Mouse (Mus musculus) thymus, adult 18-20 months (tissue): Measurements from ENCODE around the gene Trak2.
"Not testable (repeated sequence)": the region's sequence is repeated elsewhere in the genome, so short reads cannot be mapped to it uniquely, and the experiment has no call there.

ENCODE experiments used
- DNase-seq, 2 experiments: peaks; one replicate each; pipeline ENCODE4 v3.0.0; 2022; ENCODE audit warnings: mixed read lengths in 2 of 2

The Trak2 gene

DNA sequence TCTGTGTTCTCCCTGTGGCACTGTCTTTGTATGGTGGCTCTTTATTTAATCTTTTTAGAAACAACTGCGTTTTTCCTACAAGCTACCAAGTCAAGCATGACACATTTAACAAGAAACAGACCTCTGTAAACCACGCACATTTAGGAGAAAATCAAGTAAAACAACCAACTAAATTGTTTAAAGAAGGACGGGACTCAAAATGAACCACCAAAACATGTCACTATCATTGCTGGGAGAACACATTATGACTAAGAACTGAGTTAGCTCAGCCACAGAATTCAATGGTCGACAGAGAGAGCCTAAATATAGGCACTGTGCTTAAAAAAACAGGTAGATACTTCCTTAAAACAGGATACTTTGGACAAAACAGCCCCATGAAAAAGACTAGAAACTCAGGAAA lies 20.2 kb downstream of the Trak2 start:
- DNase-seq: no peak

DNA sequence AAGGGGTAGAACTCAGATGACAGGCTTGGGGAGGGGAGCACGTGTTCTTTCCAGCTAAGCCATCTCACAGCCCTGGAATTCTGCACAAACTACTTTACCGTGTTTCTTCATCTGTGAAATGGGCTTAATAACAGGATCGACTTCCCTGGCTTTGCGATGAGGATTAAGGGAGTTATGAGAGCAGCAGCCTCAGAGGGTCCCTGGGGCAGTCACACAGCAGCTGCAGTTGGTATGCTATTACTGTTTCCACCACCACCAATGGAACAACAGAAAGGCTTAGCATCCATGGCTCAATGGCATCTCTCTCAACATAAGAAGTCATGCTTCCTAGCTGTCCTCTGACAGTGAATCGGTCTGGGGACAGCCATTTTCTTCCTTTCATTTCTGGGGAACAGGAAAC lies 20.7 kb downstream of the Trak2 start:
- no peak for DNase-seq

DNA sequence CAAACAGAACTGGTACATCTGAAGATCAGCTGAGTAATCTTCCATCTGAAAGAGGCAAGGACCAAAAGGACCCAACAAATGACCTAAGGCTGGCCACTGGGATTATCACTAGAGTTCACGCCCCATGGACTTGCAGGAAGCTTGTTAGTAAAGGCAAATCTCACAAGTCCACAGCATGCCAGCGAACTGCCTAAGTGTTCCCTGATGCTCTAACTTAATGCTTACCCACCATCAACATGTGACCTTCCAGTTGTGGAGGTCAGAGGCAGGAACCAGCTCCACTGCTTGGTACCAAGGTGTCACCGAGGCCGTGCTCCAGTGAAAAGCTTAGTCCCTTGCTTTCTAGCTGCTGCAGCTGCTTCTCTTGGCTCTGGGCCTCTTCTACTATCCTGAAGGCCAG lies 21.4 kb downstream of the Trak2 start:
- DNase-seq: no peak

DNA sequence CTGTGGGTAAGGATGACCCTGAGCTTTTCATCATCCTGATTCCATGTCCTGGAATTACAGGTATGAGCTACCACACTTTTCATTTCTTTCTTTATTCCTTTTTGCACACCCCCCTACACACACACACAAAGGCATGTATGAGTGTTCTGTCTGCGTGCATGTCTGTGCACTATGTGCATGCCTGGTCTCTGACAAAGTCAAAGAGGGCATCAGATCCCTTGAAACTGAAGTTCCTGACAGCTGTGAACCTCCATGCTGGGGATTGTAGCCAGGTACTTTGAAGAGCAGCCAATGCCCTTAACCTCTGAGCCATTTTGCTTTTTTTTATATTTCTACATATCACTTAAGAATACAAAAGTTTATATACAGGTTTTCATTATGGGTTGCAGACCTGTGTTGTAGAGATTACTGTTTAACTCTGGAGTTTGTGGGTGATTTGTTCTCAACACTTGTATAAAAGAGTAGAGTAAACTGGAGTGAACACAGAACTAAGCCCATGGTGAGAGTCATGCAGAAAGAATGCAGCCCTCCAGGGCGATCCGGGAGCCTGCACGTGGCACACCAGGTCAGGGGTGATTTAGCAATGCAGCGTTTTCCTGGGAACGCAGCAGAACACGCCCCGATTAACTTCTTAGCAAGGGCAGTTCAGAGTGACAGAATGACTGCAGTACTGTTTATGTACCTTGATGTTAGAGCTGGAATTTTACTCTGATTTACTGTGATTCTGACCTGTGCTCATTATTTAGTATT lies 22.2 kb downstream of the Trak2 start:
- no peak for DNase-seq

DNA sequence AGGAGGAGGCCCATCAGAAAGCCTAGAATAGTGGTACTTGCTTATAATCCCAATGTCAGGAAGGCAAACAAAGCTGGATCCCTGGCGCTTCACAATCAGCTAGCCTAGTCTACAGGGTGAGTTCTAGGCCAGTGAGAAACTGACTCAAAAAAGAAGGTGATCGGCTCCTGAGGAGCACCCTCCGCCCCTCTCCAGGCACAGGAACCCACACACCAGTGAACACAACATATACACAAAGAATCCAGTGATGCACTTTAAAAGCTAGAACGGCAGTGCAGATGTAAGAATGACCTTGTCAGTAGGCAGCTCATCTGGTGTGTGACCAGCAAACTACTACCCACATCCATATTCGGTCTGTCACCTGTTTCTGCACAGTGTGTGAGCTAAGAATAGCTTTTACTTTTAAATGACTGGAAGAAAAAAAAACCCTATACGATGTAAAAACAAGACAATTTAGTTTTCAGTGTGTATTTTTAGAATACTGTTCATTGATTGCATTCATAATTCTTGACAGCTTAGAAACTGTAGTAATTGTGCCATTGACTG lies 23.6 kb downstream of the Trak2 start:
- no peak for DNase-seq

DNA sequence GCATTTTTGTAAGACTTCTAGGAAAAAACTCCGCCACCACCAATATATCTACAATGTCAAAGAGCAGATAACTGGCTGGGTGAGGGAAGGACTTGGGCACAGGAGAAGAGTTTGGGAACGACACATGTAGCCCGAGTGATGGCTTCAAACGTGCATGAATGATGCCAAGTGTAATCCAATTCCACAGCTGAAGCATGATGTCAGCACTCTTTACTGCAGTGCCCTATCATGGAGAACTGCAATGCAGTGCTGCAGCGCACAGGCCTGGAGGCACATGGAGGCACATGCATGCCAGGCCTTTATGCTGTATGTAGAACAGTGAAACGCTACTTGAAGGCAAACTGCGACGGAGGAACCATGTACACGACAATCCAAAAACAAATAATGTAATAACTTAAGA lies 26.5 kb downstream of the Trak2 start:
- no peak for DNase-seq

DNA sequence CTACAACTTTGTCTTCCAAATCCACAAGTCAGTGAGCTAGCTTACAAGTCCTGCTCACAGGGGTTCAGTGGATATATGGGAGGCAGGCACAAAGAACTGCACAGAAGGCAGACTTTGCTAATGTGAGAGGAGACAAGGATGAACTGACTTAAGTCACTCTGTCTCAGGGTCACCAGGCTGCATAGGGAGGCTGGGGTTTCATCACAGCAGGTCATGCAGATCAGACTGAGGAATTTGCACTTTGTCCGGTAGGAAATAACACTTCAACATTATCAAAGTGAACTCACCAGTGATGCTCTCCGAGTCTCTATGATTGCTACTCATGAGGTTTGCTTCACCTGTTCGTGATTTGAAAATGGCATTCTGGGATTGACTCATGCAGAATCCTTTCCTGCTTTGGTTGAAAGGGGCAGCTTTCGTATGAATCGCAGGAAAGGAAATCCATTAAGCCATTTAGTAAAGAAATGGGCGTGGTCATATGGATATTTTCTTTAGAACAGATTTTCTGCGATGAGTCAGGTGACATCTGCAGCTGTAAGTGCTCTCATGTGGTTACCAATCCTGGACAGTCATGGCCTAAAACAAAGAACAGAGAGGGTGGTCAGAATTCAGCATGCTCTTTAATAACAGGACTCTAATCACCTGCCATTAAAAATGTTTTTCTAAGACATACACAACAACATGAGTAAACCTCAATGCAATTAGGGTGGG lies 27.1 kb downstream of the Trak2 start:
- DNase-seq: no peak

DNA sequence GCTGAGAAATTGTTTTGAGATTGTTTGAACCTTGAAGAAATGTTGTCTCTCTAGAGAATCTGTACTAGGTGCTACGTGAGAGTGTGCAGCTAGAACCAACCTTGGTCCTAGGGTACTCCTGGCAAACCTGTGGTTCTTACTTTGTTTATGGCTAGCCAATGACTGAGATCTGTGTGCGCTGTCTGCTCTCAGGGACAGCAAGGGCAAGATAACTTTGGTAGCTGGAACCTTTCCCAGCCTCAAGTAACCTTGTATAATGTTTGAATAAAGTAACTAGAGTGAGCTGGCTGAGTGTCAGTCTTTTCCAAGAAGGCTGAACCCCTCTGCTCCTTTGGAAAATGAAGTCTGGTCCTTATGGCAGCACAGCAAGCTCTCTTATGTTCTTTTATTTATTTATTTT lies 27.7 kb downstream of the Trak2 start:
- DNase-seq: no peak

DNA sequence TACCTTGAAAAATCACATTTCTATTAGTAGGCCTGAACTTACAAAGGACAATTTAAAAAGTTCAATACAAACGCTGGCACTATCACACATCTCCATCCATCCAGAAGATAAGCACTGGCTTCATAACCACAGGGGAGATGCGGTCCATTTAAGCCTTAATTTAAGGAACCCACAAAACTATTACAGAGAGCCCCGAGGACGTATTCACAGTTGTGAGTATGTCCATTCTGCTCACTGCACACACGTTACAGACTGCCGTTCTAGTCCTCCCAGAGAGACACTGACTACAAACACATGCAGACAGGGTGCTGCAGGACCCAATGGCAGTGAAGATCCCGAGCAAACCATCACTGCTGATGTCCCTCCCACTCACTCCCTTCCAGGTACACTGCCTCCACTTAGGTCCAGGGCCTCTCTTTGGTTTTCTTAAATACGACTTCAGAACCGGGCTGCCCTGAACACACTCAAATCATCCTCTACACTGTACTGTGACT lies 35.6 kb downstream of the Trak2 start:
- DNase-seq: no peak

DNA sequence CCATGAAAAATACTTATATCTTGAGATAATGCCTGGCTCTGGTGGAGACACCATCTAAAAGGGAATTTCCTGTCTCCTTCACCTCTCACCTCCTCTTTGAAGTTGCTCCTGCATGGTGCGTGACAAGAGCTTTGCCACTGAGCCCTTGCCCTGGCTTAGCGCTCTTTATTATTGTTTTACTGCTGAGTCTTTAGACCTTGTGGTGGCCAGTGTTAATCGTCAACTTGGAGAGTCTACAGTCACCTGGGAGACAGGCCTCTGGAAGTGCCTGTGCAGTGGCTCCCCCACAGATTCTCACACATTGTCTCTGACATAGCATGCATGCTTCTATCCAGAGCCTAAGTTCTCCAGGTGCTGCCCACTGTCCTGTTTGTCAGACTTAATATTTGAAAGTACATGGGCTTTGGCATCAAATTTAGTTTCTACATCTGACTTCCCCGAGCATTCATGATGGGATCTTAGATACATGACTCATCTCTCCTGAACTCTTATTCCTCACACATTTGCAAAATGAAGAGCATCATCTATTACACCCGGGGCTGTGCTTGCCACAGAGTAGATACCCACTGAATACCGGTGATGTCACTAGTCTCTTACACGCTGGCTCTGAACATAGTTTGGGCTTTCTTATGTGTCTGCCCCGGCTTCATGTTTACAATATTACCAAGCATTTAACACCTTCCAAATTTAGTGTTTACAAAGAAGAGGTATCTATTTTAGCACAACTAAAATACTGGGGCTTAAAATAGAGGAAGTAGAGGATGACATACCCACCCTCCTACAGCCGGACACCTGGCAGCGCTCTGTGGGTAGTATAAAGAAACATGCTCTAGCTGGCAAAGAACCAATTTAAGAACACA lies 36.3 kb downstream of the Trak2 start:
- DNase-seq: no peak

DNA sequence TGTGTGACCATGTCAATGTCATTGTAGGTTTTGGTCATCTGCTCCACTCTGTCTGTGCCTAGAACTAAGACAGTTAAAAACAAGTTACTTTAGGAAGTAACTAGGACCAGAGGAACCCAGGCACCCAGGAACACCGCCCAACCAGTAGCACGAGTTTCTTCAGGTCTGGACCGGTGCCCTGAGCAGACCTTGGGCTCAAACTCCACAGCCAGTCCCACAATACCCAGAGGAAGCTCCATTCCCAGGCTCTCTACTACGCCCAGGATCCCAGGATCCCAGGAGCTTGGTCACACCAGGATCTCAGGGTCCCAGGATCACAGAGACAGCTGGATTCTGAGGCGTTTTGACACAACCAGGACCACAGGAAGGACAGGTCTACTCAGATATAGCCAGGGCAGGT lies 46.6 kb downstream of the Trak2 start:
- no peak for DNase-seq

DNA sequence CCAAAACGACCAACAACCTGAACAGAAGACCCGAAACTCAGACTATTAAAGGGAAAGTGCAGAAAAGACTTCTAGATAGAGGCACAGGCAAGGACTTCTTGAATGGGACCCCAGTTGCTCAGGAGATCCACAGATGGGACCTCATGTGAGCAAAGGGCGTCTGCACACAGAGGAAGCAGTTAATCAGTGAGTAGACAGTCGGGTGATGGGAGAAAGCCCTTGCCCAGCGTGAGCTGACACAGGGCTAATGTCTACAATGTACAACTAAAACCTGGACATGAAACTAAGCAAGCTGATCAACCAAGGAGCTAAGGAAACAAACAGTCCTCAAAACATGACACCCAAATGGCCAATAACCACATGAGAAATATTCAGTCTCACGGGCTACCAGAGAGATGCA lies 55.7 kb downstream of the Trak2 start:
- DNase-seq: no peak

DNA sequence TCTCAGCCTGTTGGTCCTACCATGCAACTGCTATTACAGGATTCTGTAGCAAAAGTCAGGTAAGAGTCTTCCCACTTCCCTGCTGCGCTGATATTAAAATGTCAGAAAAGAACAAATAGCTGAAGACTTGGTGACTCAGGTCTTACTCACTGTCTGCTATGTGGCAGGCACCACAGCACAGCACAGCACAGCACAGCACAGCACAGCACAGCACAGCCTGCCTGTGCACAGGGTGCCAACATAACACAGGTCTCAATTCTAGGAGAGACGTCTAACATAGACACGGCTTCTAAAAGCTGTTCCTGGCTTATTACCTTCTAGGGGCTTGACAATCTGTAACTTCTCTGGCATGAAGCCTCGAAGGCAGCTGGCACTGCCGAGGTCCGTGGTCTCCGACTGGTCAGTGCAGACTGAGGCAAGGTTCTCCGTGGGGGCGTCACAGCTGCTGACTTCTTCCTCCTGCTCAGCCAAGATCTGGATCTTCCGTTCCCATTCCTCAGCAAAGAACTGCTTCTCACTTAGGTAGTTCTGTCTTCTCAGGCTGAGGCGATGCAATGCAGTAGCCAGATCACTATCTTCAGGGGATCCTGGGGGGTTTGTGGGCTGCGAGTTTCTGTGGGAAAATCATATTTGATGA lies 63.5 kb downstream of the Trak2 start:
- no peak for DNase-seq

DNA sequence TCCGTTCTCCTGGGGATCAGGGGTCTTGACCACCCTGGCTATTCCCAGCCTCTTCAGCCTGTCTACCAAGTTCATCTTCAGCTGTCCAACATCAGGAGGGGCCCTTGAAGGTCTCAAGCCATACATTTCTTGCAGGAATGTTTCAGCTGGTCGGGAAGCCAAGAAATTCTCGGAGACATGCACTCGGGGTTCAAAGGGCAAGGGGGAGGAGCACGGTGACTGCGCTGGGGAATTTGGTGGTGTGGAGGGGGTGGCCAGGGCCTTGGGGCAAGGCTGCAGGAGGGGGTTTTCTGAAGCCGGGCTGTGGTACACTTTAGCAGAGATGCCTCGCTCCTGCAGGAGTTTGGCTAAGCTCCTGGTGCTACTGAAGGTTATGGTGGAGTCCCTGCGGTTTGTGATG lies 69.5 kb downstream of the Trak2 start:
- DNase-seq: no peak

DNA sequence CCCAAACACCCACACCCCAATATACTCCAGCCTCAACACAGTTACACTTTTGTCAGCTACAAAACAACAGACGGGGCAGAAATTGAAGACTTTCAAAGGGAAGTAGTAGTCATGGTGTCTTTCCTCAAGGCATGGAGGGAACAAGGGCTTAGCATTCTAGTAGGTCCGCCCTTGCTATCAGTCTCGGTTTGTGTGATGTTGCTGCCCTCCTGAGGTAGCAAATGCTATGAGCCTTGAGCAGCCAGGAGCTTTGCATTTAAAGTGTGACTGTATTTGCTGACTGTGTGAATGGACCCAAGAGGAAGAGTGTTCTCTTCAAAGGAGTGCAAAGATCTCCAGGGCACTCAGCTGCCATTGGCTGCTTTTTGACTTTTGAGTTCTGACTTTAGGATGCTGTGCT lies 75.7 kb downstream of the Trak2 start:
- not testable (repeated sequence) for DNase-seq

DNA sequence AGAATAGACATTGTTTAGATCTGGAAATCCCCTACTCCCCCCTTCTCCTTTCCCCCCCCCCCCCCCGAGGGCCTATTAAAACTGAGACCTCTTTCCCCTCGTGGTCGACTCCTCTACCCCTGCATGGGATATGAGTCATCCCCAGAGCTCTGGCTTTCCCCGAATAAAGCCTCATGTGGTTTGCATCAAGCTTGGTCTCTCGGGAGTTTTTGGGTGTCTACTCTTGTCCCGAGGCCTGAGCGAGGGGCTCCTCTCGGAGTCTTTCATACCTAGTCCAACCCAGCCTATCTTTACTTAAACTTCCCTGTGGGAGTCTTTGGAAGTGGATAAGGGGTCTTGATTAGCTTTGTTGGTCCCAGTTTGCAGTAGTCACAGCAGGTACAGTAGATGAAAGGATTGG lies 80.8 kb downstream of the Trak2 start:
- not testable (repeated sequence) for DNase-seq

DNA sequence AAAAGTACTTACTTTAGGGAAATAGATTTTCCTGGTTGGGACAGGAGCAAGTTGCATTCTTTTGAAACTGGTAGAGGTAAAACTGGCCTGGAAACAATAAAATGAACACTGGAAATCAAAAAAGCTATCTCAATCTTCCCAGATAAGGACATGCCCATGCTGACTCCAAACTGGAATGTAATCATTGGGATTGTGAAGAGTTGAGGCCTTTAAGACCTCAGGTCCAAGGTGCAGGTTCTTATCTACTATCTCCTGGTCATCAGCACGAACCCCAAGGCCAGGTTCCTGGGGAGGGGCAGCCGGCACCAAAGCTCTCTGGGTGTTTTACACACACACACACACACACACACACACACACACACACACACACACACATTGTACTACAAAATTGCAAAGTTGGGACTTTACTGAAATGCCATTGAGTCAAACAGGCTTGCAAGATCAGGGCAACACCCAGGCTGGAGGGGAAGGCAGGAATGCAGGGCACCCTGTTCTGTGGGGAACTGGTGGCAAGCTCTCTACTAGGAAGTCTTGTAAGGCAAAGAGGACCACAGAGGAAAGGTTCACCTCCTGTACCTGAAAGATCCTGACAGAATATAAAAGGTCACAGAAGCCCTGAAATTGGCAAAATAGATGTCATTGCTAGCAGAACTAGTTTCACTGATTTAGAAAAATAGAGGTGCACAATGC lies 81.6 kb downstream of the Trak2 start:
- DNase-seq: not testable (repeated sequence)

DNA sequence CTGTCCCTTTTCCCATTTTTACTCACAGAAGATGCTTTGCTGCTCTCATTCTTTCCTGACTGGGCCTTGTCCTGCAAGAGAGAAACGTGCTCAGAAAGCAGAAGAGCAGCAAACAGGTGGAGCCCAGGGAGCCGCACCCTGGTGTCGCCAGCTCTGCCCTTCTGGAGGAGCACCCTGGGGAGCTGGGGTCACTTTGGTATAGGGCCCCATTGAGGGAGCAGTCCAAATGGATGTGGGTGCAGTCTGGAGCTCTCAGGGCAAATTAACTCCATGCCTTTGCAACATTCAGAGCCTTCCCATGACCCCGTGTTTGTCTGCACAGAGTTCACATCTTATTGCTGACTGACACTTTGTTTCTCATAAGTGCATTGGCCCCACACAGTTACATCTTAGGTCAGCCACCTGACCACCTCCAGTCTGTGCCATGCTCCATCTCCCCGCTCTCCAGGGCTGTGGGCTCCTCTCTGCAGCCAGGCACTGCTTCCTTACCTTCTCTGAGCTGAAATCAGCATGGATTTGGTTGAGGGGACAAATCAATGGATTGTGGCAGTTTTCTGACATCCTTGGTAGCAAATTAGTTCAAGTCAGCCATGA lies 82.4 kb downstream of the Trak2 start:
- not testable (repeated sequence) for DNase-seq

DNA sequence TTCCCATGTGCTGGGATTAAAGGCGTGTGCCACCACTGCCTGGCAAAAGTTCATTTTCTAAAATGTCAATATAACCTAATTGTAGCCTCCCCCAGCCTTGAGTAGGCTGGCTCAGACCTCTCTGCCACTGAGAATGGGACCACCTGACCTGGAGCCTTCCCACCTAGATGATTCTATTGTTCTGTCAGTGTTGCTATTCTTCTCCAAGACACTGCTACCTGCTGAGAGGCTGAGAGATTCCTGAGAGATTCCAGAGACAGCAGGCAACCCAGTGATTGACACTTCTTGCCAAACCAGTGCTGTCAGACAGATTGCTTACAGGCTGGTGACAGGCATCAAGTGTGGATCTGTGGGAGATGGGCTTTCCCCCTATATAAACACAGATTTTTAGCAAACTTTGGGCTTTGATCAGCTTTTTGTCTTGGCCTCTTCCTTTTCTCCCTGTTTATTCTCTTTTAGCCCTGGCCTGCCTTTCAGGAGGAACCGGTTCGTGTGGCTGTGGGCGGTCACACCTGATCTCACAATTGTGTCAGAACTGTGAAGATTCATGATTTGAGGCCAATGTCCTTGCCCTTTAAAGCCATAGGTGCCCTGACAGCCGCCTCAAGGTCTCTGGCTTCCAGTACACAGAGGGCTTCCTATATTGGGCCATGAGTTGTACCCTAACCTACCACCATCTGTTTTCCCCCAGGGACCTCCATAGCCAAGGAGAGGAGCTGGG lies 83.2 kb downstream of the Trak2 start:
- no peak for DNase-seq

DNA sequence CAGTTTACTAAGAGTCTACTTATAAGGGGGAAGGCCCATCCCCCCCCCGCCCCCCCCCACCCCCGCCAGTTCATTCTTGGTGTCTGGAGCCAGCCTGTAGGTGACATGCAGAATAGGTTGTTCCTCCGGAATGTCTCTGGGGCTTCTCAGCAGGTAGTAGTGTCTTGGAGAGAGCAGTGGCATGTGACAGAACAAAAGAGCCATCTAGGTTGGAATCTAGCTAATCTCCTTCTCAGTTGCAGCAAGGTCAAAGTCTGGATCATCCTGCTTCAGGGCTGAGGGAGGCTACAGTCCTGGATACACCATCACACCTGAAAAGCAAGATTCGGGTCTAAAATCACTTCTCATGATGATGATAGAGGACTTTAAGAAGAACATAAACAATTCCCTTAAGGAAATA lies 87.6 kb downstream of the Trak2 start:
- DNase-seq: no peak

DNA sequence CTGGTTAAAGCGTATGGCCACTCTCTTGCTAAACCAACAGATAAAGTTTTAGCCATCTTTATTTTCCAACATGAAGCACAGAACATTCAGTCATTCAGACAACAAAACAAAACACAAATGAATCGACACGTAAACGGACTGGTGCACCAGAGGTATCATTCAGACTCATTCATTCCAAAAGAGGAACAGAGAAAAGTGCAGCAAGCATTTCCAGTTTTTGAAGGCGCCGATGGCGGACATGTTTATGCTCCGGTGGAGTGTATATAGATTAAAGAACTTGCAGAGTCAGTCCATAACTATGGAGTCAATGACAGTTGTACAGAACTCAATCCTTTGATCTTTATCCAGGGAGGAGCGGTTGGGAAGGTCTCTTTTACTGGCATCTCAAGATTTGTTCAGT lies 90.0 kb downstream of the Trak2 start:
- not testable (repeated sequence) for DNase-seq
